ENCODE assay signal across 15 mouse cellular contexts in genomic region chr5:143471165-143471546, GRCm38 (mm10). TPM values are rescaled to one million over a fixed set of nuclear protein-coding genes. Genes with fewer than 3 reads are reported as not detected.
DNase-seq lines count a peak whose midpoint lies in the region; ATAC-seq and TF ChIP-seq lines count a peak whose summit lies in the region.
"Had no signal": no experiment of that assay in that cellular context is flagged by ENCODE, and none has a peak within 500 bp of the region (broad histone marks: within the 10 kb centered on the region; RNA-seq: fewer than 3 reads in every experiment).

No protein-coding gene starts in this region.

- no peak overlapping the region for H3K4me2 ChIP-seq in heart, embryonic 11.5 days
- no peak overlapping the region for H3K4me2 ChIP-seq in liver, embryonic 13.5 days
- no peak overlapping the region for H3K4me2 ChIP-seq in embryonic facial prominence, embryonic 15.5 days (replicated peaks)
- H3K4me2 ChIP-seq: limb, embryonic 13.5 days; midbrain, embryonic 12.5 days; neural tube, embryonic 12.5 days had no signal

- no peak for DNase-seq in heart, adult 11 months
- DNase-seq in liver, embryonic 13.5 days: no peak
- DNase-seq in liver: no peak
- no peak for DNase-seq in MEL (ENCODE audit: low read depth, low spot score)
- no peak for DNase-seq in thymus, postnatal 4 days
- DNase-seq in adrenal gland, postnatal 4 days (ENCODE audit: low spot score in 2 of 2): no peak
- DNase-seq: embryo, embryonic 11 days; layer of hippocampus, postnatal 36 days; right cerebral cortex, adult 18-20 months had no signal

- 0 out of 2 replicates have a peak overlapping the region, but pooled peaks have one; percentile 16 for H3K27ac ChIP-seq in heart, embryonic 11.5 days (ENCODE audit: low read depth, low read length)
- H3K27ac ChIP-seq in liver, embryonic 13.5 days: peak overlapping the region; percentile 18; the same call in 1 of the 2 replicates
- H3K27ac ChIP-seq in MEL (ENCODE audit: control insufficient read depth, low read depth, low read length): no peak overlapping the region
- no peak overlapping the region for H3K27ac ChIP-seq in embryonic facial prominence, embryonic 15.5 days (replicated peaks)
- H3K27ac ChIP-seq: forebrain, embryonic 10.5 days; limb, embryonic 13.5 days; midbrain, embryonic 12.5 days; neural tube, embryonic 12.5 days had no signal

- 94% methylated on average over 3 of the region's 3 CpGs for WGBS in heart, embryonic 11.5 days (ENCODE audit: insufficient replicate concordance)
- WGBS in liver, embryonic 13.5 days (ENCODE audit: insufficient replicate concordance): 77% methylated on average over 3 of the region's 3 CpGs
- WGBS in embryonic facial prominence, embryonic 15.5 days: 93% methylated on average over 3 of the region's 3 CpGs

- peaks cover 1% of the 10 kb centered on the region; the same call in 1 of the 2 replicates for H3K79me2 ChIP-seq in MEL (ENCODE audit: control insufficient read depth, insufficient read depth, low read length, poor library complexity)

- H3K4me1 ChIP-seq in heart, embryonic 11.5 days (ENCODE audit: control insufficient read depth, insufficient read depth, low read length): 0 out of 2 replicates have a peak, but pooled peaks cover 5% of the 10 kb centered on the region
- H3K4me1 ChIP-seq in liver, embryonic 13.5 days (replicated peaks): peaks cover 20% of the 10 kb centered on the region
- peaks cover 8 to 19% of the 10 kb centered on the region in 2 experiments for H3K4me1 ChIP-seq in MEL (ENCODE audit: control insufficient read depth in 1 of 2, insufficient read depth in 2 of 2, low read length in 2 of 2)
- H3K4me1 ChIP-seq in embryonic facial prominence, embryonic 15.5 days: no peaks in the 10 kb centered on the region
- H3K4me1 ChIP-seq: forebrain, embryonic 10.5 days; limb, embryonic 13.5 days; midbrain, embryonic 12.5 days; neural tube, embryonic 12.5 days had no signal

- TF ChIP-seq EP300 in MEL (IDR thresholded peaks at IDR 0.05; ENCODE audit: low read depth in 1 of 2, low read length in 2 of 2): no peak

- no peaks in the 10 kb centered on the region for H3K9me3 ChIP-seq in heart, embryonic 11.5 days (replicated peaks; ENCODE audit: control insufficient read depth, low read length)
- no peaks in the 10 kb centered on the region for H3K9me3 ChIP-seq in liver, embryonic 13.5 days (replicated peaks)
- H3K9me3 ChIP-seq in MEL (replicated peaks; ENCODE audit: insufficient read depth, low read length): no peaks in the 10 kb centered on the region
- H3K9me3 ChIP-seq in embryonic facial prominence, embryonic 15.5 days (replicated peaks): no peaks in the 10 kb centered on the region
- H3K9me3 ChIP-seq: forebrain, embryonic 10.5 days; limb, embryonic 13.5 days; midbrain, embryonic 12.5 days; neural tube, embryonic 12.5 days had no signal

- peaks cover 8% of the 10 kb centered on the region; the same call in 1 of the 2 replicates for H3K36me3 ChIP-seq in heart, embryonic 11.5 days (ENCODE audit: control insufficient read depth, insufficient read depth, low read length)
- H3K36me3 ChIP-seq in liver, embryonic 13.5 days: peaks cover 94% of the 10 kb centered on the region
- peaks cover 4 to 13% of the 10 kb centered on the region in 2 experiments for H3K36me3 ChIP-seq in MEL (ENCODE audit: control insufficient read depth in 1 of 2, insufficient read depth in 2 of 2, low read length in 2 of 2)
- peaks cover 28% of the 10 kb centered on the region for H3K36me3 ChIP-seq in embryonic facial prominence, embryonic 15.5 days

- TF ChIP-seq CTCF in MEL (IDR thresholded peaks at IDR 0.05 in 2 of 3, conservative IDR thresholded peaks at IDR 0.05 in 1 of 3; ENCODE audit: control insufficient read depth in 1 of 3, insufficient read depth in 1 of 3, low read depth in 2 of 3, low read length in 3 of 3, poor library complexity in 1 of 3, severe bottlenecking in 1 of 3): no peak

- no peak for TF ChIP-seq RAD21 in MEL (IDR thresholded peaks at IDR 0.05; ENCODE audit: low read depth, low read length)

- no peak for ATAC-seq in heart, embryonic 11.5 days (replicated peaks; ENCODE audit: insufficient number of reproducible peaks, low FRiP score, low TSS enrichment)
- ATAC-seq in liver, embryonic 13.5 days (ENCODE audit: low read depth): no peak
- ATAC-seq in embryonic facial prominence, embryonic 15.5 days (ENCODE audit: insufficient number of reproducible peaks, low FRiP score, low TSS enrichment, low read depth): peak; percentile 37; the same call in 1 of the 2 replicates

- TF ChIP-seq POLR2A in MEL (IDR thresholded peaks at IDR 0.05; ENCODE audit: control insufficient read depth in 1 of 2, insufficient read depth in 1 of 2, low read depth in 1 of 2, low read length in 2 of 2, poor library complexity in 1 of 2): no peak

- no peak overlapping the region for H3K4me3 ChIP-seq in heart, embryonic 11.5 days (ENCODE audit: low read depth, low read length)
- no peak overlapping the region for H3K4me3 ChIP-seq in liver, embryonic 13.5 days (replicated peaks)
- no peak overlapping the region for H3K4me3 ChIP-seq in MEL (ENCODE audit: control insufficient read depth in 1 of 2, insufficient read depth in 1 of 2, low read depth in 2 of 2, low read length in 2 of 2)
- no peak overlapping the region for H3K4me3 ChIP-seq in embryonic facial prominence, embryonic 15.5 days (replicated peaks)
- H3K4me3 ChIP-seq: forebrain, embryonic 10.5 days; limb, embryonic 13.5 days; midbrain, embryonic 12.5 days; neural tube, embryonic 12.5 days had no signal

- H3K27me3 ChIP-seq in heart, embryonic 11.5 days (ENCODE audit: control insufficient read depth, insufficient read depth, low read length): no peaks in the 10 kb centered on the region
- H3K27me3 ChIP-seq in liver, embryonic 13.5 days: no peaks in the 10 kb centered on the region
- no peaks in the 10 kb centered on the region for H3K27me3 ChIP-seq in MEL (ENCODE audit: control insufficient read depth in 1 of 2, insufficient read depth in 2 of 2, low read length in 2 of 2)
- no peaks in the 10 kb centered on the region for H3K27me3 ChIP-seq in embryonic facial prominence, embryonic 15.5 days
- H3K27me3 ChIP-seq: limb, embryonic 13.5 days; midbrain, embryonic 12.5 days; neural tube, embryonic 12.5 days had no signal

- H3K9ac ChIP-seq in heart, embryonic 11.5 days (ENCODE audit: low read depth, low read length): no peak overlapping the region
- H3K9ac ChIP-seq in liver, embryonic 13.5 days: no peak overlapping the region
- H3K9ac ChIP-seq in MEL (ENCODE audit: control insufficient read depth, low read depth, low read length, poor library complexity, severe bottlenecking): no peak overlapping the region
- no peak overlapping the region for H3K9ac ChIP-seq in embryonic facial prominence, embryonic 15.5 days
- H3K9ac ChIP-seq: limb, embryonic 13.5 days; midbrain, embryonic 12.5 days; neural tube, embryonic 12.5 days had no signal

TF ChIP-seq in MEL, 35 proteins besides CTCF, POLR2A, EP300 and RAD21:
- no peak for TF ChIP-seq UBTF (IDR thresholded peaks at IDR 0.05; ENCODE audit: borderline replicate concordance, insufficient read depth, low read depth, low read length)
- no peak for TF ChIP-seq MEF2A (IDR thresholded peaks at IDR 0.05; ENCODE audit: extremely low read depth, insufficient replicate concordance, low read depth, low read length, poor library complexity, severe bottlenecking)
- TF ChIP-seq TAL1 (IDR thresholded peaks at IDR 0.05; ENCODE audit: low read length): 0 out of 2 replicates have a peak, but pooled peaks have one; percentile 0
- no peak for TF ChIP-seq ELF1 (IDR thresholded peaks at IDR 0.05; ENCODE audit: low read depth, low read length)

RNA-seq across cellular contexts. Expression of gene Daglb, which starts 6.8 kb away (rescaled TPM):
- 8.5 and 8.7 TPM in 2 replicates for polyA plus RNA-seq in heart, embryonic 11.5 days (2014; fragmentation: Nextera tagmentation; extraction: Ambion mirVana)
- polyA plus RNA-seq in liver, embryonic 13.5 days (2015; fragmentation: Nextera tagmentation; extraction: Ambion mirVana): 8.8 and 9.2 TPM in 2 replicates
- 9.0 and 10.4 TPM in 2 replicates for total RNA-seq in MEL (2012; rRNA removed)
- 1 to 10 TPM in 1 of 2 experiments, not detected in 1; 8.9 TPM for polyA plus RNA-seq in MEL (2012; ENCODE audit: insufficient read depth in 1 of 2, insufficient read length in 2 of 2, low read depth in 1 of 2, low replicate concordance in 2 of 2, missing spikeins in 1 of 2)
- polyA plus RNA-seq in embryonic facial prominence, embryonic 15.5 days (2015; fragmentation: Nextera tagmentation; extraction: Ambion mirVana): 11.9 and 13.3 TPM in 2 replicates
- 10 to 100 TPM; 13.4 to 13.5 TPM for total RNA-seq in adrenal gland, postnatal 4 days (2021)

RNA-seq across cellular contexts. Expression of gene Rac1, which starts 56.7 kb away (rescaled TPM):
- polyA plus RNA-seq in heart, embryonic 11.5 days (2014; fragmentation: Nextera tagmentation; extraction: Ambion mirVana): 409 and 438 TPM in 2 replicates
- 178 and 188 TPM in 2 replicates for polyA plus RNA-seq in liver, embryonic 13.5 days (2015; fragmentation: Nextera tagmentation; extraction: Ambion mirVana)
- 134 and 148 TPM in 2 replicates for total RNA-seq in MEL (2012; rRNA removed)
- 100 to 1,000 TPM; 105 to 251 TPM for polyA plus RNA-seq in MEL (2012; ENCODE audit: insufficient read depth in 1 of 2, insufficient read length in 2 of 2, low read depth in 1 of 2, low replicate concordance in 2 of 2, missing spikeins in 1 of 2)
- 488 and 536 TPM in 2 replicates for polyA plus RNA-seq in embryonic facial prominence, embryonic 15.5 days (2015; fragmentation: Nextera tagmentation; extraction: Ambion mirVana)
- 100 to 1,000 TPM; 390 TPM for total RNA-seq in adrenal gland, postnatal 4 days (2021)

Comparison
In these comparisons a context has a peak if more than half of its experiments do, and no peak if none do; other contexts are left out.
1. H3K27ac ChIP-seq: peak in heart, embryonic 11.5 days (single experiment) and liver, embryonic 13.5 days (single experiment); none in MEL (single experiment) and embryonic facial prominence, embryonic 15.5 days (single experiment).